Mouse (Mus musculus) right cerebral cortex, postnatal 36 days (tissue): ENCODE measurements around the gene Prss38.
A peak's percentile ranks its signal among the peaks of the same experiment; 100 is the strongest.
"Not testable (repeated sequence)": the region's sequence is repeated elsewhere in the genome, so short reads cannot be mapped to it uniquely, and the experiment has no call there.

Experiments used
- DNase-seq, 2 experiments: peaks; one replicate each; pipeline ENCODE4 v3.0.0; 2022; ENCODE audit warnings: low spot score in 2 of 2, mixed read lengths in 1 of 2

The Prss38 gene

DNA sequence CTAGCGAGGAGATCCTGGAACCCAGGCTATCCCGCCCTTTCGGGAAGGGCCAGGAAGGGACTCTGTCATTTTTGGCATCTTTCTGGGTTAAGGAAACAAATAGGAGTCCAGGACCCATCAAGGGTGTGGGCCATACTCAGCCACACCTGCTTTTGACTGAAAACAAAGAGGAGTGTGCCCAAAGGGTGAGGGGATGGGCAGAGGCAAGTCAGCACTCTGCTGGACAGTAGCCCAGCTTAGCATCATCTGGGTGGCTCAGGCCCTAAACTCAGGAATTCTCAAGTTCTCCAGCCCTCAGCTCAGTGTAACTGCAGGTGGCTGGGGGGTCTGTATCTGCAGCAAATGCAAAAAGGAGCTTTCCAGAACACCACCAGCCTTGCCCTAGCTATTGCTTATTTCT is 2.5 kb upstream of the Prss38 start:
- no peak for DNase-seq

DNA sequence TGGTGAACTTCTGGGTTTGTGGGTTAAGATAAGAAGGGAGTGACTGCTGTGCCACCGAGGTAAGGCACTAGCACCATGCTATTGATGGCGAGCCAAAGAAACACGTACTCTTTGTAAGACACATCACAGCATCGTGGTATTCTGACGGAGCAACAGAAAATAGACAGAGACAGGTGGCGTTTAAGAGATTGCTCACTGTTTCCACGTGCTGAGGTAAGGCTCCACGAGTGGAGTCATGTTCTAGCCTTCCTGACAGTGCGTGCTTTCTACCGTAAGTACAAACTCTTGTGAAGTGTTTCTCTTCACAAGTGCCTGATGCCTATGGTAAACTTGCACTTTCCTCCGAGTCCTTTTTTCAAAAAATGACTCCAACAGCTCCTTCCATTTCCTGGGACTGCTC is 5.6 kb downstream of the Prss38 start:
- no peak for DNase-seq

DNA sequence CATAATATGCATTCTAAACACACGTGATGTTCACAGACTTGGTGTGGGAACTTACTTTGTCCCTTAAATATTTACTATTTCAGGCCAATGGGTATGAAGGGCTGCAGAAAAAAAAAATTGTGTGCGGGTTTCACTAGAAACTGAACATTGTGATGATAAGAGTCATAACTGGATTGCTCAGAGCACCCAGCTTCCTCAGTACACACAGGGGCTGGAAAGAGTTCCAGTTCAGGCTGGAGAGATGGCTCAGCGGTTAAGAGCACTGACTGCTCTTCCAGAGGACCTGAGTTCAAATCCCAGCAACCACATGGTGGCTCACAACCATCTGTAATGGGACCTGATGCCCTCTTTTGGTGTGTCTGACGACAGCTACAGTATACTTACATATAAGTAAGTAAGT is 7.5 kb downstream of the Prss38 start:
- not testable (repeated sequence) for DNase-seq

DNA sequence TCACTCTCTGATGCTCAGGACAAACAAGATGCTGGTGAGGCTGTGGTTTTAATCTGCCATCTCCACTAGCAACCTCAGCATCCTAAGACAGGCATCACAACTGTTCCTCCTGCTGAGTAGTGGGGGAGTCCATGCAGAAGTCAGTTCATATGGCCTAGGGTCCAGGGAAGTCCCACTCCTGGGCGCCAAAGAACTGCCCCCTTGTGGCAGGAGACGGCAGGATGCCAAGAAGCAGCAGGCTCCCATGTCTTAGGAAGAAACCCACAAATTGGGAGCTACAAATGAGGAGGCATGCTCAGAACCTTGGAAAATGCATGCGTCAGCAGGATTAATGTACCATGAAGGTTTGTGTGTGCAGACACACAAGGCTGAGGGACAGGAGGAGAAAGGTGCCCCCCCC is 8.8 kb downstream of the Prss38 start:
- no peak for DNase-seq

DNA sequence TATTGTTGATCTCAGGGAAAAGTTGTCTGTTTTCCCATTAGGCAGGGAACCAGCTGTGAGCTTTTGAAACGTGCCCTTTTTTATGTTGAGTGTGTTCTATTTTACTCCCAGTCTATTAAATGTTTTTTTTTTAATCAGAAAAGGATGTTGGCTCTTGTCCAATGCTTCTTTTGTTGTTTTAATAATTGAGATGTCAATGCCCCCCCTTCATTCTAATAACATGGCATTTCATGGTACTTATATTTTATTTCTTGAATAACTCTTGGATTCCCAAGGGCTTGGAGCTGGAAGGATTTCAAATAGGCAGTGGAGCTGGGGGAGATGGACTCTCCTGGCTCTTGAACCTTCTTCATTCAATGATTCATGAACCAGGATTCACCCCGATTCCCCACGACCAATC is 9.4 kb downstream of the Prss38 start:
- no peak for DNase-seq

DNA sequence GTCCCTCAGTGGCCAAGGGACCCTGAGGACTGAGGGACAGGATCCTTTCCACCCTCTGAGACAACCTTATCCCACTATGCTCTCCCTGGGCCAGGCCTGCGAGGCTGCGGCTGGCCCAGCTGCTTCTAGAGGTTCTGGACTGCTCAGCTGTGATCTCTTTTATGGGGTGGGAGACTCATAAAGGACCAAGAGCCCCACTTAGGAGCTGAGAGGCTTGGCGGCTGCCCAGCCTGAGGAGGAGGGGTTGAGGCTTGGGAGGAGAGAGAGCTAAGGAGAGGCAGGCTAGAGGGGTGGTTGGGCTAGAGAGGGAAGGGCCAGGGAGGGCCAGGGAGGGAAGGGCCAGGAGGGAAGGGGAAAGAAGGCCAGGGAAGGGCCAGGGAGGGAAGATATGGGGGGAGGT is 11.0 kb downstream of the Prss38 start:
- no peak for DNase-seq

DNA sequence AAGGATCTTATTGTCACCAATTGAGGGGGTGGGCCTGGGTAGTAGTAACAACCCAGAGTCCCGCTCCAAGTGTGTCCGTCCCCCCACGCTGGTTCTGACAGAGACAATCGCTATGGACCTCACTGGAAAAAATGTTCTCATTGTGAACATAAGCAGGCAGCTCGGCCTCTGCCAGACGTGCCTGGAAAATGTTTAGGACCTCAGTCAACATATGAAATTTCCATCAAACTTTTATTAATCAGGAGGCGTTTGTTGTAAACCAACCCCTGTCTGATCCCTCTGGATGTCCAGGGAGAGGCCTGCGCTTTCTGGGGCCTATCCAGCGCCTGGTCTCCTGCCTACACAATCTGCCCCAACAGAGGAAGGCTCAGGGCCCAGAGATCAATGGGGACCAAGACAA is 11.4 kb downstream of the Prss38 start:
- DNase-seq = no peak

DNA sequence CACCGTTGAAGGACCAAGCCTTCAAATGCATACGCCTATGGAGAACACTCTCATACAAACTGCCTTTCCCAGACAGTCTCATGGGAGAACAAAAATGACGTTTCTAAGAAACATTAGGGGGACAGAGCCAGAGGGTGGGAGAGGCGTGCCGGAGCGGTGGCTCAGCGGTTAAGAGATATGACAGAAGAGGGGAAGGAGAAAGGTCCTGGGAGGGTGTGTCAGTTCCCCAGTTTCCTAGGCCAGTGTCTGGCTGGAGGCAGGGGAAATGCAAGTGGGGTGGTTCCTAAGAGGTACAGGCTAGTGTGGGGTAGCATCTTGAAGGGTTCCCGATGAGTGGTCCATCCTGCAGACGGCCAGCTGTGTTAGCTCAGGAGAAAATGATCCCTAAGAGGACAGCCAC is 14.2 kb downstream of the Prss38 start:
- no peak for DNase-seq

DNA sequence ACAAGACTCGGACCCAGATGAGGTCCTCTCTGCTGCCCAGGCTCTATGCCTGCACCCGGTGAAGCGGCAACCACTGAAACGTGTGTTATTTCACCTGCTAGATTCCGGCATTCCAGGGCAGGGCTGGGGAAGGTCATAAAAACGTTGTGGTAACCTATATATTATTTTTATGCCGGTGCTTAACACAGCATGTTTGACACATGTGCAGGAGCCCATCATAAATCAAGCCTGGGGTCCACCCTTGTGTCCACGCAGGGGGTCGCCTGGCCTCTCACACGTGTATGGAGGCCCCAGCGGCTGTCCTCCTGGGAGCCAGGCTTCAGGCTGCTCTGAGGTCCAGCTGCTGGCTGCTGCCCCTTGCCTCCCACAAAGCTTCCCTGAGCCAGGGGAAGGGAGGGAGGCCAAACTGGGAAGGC is 18.6 kb downstream of the Prss38 start:
- no peak for DNase-seq

DNA sequence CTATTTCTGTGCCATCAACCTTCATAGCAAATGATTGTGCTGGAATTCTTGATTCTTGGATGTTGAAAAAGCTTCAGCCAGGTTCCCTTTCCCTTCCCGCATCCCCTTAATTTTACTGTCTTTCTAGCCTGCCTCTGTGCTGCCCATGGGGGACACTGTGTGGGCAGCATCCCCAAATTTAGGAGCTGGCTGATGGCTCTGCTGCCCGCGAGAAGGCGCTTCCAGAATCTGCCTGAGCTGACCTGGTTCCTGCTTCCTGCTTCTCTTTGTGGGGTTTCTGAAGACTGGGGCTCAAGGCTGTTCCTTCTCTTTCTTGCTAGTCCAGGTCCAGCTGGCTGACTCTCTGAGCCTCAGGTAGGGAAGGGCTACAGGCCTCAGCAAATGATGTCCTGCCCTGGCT is 20.7 kb downstream of the Prss38 start:
- no peak for DNase-seq

DNA sequence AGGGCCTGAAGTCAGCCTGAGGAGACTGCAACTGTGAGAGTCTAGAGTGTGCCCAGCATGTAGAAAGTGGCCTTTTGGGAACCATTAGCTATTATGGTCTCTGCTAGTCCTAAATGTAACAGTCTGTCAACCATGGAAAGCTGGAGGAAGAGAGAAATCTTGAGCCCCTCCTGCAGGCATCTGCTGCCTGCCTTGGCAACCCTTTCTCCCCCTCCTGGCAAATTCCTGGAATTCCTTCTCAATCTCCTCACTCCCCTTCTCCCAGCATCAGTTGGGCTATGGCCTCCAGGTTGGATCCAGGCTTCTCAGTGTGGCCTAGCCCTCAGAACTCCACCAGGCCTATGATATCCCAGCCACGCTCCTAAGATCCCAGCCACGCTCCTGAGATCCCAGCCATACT is 25.1 kb downstream of the Prss38 start:
- DNase-seq = no peak

DNA sequence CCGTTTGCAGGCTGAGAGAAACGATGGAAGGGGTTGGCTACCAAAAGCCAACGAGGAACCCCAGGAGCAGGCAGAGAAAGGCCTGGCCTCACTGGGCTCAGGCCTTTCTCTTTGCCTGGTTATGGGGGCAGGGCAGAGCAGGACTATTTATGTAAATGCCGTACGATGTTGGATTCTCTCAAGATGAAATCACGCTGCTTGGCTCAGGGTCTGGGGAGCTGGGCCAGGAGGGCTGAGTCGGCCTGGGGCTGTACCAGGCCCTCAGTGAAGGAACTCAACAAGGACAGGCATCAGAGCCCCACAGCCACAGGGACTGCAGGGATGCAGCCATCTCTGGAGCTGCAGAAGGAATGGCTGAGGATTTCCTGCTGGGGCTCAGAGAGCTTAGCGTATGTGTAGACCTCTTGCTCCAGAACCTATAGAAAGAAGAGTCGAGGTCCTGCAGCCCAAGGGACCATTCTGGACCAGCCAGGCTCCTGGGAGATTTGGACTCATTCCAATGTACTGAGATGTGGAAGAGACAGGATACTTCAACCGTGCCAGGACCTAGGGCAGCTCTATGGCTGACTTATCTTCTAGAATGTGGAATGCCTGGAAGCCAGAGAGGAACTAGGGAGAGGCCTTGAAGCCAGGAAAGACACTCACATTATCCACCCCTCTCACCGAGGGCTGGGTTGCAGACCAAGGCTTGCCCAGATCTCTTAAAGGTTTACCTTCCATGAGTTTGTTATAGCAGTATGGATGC is 29.1 kb downstream of the Prss38 start:
- DNase-seq = no peak

DNA sequence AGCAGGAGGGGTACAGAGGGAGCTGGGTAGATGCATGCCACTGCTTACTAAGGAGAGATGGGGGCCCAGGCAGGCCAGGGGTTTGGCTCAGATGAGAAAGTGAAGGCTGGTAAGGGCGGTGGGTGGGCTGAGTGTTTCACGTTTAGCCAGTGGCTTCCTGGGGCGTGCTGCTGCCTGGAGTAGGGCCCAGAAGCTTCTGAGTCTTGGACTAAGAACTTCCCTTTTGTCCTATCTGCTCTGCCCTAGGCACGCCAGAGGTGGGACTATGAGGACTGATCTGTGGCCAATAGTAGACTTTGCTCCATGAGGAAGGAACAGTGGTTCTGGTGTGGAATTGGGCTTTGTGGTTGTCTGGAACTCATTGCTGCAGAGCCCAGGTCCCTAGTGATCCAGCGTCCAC is 32.5 kb downstream of the Prss38 start:
- DNase-seq = no peak

DNA sequence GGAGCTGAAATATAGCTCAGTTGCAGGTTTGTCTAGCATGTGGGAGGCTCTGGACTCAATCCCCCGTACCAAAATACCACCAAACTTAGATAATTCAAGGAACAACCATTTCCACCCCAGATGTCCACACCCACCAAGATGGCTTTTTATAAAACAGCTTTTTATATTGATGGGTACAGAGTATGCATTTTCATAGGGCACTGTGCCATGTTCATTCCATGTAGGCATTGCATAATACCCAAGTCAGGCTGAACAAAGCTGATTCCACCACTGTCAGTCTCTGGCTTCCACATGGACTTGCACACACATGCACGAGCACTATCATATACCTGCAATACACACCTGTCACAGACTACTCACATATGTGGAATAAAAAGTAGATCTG is 36.7 kb downstream of the Prss38 start:
- DNase-seq = peak; percentile 63 to 83

DNA sequence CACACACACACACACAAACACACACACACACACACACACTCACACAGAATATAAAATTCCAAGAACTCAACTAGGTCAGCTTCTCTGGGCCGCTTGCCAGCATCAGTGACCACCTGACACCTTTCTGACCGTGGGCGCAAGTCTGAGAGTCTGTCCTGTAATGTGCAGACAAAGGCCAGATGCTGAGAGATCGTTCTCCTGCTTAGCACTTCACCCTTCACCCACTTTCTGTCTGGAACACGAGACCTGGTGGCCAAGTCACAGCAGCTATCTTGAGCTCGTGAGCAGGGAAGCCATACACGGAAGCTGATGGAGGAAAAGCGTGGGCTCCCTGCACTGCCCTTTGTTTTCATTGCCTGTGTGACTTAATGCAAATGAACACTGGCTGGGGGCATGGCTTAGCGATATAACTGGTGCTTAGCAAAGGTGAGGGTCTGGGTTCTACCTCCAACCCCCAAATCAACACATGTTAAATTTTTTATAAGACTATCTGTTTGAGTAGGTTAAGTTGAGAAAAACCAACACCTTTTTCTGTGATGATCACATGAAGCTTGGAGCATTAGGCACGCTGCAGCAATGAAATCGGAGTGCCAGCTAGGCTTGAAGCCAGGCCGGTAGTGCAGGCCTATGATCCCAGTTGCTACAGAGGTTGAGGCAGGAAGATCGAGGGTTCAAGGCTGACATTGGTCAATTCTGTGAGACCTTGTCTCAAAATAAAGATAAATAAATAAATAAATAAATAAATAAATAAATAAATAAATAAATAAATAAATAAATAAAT is 37.3 kb downstream of the Prss38 start:
- DNase-seq = peak in 1 of 2 experiments; percentile 58

DNA sequence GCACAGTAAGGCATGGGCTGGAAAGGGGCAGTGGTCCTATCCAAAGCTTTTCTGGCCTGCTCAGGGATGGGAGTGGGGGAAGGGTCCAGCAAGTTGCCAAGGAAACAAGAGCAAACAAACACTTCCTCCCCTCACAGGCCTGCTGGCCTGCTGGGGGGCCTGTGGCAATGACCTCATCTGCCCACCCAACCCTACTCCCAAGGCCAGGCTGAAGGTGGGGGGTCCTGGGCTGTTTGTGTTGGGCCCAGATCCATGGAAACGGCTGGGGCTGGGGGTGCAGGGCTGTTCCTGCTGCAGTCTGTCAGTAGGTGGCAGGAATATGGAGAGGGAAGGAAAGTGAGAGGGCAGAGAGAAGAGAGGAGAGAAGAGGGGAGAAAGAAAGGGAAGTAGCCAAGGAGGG is 39.1 kb downstream of the Prss38 start:
- no peak for DNase-seq

DNA sequence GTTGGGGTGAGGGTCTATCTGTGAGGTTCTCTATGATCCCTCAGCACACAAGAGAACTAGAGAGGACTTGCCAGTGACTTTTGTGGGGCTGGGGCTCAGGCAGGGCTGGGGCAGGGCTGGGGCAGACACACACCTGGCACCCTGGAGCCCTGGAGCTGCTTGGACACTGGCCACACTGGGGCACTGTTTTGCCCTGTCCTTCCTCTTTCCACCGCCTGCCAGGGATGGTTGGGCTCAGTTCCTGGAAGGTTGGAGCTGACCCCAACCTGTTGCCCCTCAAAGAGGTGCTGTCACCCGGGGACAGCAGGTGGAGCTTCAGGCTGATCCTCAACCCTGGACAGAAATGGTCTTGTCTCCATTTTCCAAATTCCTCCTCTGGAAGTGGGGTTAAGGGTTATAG is 39.5 kb downstream of the Prss38 start:
- DNase-seq = no peak

DNA sequence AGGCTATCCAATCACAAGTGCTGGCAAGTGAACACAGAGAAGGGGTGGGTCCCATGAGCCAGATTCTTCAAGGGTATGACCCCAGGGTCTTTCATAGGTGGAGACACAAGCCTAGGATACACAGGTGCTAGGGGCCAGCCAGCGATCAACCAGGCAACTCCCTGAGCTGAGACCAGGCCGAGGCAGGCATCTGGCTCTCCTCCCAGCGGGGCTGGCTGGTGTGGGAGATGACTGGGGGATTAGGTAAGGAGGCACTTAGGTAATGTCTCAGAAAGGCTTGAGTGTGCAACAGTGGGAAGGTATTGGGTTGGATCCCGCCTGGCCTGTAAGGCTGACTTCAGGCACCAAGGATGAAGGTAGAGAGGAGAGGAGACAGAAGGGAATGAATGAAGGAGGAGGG is 40.3 kb downstream of the Prss38 start:
- no peak for DNase-seq

DNA sequence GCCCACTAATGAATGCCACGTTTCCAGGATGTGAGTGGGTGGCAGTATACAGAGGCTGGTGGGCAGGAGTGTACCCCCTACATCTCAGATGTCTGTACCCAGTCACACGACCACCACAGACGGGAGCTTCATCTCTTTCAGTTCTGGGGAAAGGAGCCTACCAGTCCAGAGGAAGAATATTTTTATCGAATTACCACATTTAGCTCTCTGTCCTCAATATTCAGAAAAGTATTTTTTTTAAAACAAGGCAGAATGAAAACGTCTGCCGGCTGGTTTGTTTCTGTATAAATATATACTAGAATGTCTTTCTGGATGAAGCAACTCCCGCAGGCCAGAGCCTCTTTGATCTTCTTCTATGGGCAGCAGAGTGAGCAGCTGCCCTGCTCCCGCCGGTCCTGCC is 42.5 kb downstream of the Prss38 start:
- no peak for DNase-seq

DNA sequence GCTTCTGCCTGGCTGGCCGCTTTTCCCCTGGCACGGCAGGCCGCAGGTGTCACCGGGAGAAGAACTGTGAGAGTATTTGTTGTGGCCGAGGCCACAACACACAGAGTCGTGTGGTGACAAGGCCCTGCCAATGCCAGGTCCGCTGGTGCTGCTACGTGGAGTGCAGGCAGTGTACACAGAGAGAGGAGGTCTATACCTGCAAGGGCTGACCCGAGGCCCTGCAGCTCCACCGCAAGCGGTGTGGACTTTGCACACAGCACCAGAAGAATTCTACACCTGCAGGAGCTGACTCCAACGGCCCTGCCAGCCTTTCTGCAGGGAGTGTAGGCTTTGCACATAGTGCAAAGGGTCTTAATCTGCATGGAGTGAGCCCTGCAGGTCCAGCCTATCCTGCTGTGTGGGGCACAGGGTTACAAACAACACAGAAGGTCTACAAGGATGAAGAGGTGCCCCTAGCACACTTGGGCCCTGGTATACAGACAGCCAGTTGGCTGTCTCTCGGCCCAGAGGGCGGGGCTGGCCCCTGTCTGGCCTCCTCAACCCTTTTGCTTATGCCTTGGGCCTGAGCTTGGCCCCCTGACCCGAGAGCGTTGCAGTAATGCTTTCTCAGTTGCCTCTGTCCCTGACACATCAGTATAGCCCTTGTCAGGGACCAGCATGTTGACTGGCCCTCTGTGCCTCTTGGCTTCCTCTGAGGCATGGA is 44.1 kb downstream of the Prss38 start:
- no peak for DNase-seq

DNA sequence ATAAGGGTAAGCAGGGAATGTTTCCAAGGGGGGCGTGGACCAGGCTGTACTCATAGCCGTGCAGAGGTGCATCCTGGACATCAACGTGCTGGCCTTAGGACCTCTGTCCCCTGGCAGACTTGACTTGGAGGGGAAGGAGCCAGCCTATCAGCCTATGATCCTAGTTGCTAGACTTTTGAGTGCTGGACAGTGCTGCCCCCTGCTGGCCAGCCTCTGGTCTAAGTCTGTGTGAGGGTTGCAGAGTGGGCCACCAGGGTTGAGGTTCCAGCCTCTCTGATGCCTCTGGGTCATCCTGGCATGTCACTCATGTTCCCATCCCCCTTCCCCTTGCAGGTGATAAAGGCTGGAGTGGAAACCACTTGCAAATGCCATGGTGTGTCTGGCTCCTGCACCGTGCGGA is 44.9 kb downstream of the Prss38 start:
- no peak for DNase-seq

DNA sequence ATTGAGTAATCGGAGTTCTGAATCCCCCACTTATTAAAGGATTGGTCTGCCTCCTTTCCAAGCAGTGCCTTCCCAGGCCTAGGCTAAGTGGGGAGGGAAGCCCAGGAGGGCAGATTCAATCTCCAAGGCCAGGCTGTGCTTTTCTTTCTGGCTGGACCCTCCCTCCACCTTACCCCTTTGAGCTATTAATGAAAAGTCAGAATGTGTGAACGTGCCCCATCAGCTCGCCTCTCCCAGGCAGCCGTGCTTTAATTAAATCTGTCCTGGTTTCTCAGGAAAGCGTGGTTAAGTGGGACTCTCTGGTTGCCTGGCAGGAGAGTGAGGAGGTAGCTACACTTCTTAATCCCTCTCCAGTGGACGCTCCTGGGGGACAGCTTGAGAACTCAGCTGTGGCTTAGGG is 45.8 kb downstream of the Prss38 start:
- no peak for DNase-seq

DNA sequence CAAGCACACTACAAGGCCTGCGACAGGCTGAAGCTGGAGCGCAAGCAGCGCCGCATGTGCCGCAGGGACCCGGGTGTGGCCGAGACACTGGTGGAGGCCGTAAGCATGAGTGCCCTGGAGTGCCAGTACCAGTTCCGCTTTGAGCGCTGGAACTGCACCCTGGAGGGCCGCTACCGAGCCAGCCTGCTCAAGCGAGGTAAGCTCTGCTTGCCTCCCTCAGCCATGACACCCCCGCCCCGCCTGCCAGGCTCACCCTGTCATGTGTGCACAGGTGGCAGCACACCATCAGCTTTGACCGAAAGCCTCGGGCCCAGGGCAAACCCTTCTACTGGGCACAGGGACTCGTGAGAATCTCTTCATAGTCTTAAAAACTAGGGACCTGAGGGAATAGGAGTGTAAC is 47.8 kb downstream of the Prss38 start:
- DNase-seq = no peak
